Mouse (Mus musculus) layer of hippocampus, postnatal 25 days (tissue): ENCODE measurements around the gene Trir. TPM values are rescaled to one million over a fixed set of nuclear protein-coding genes. Genes with fewer than 3 reads are reported as not detected.
A peak's percentile ranks its signal among the peaks of the same experiment; 100 is the strongest.

Source experiments
- DNase-seq, 2 experiments: peaks; one replicate each; pipeline ENCODE4 v3.0.0; 2022; ENCODE audit warnings: mixed read lengths in 2 of 2, low spot score in 1 of 2; ENCODE audit errors: extremely low spot score in 1 of 2
- total RNA-seq, 2 experiments: library from RNA; stranded (reverse); gene quantifications; 2 replicates each; pipeline ENCODE4 v1.2.3; 2021

Gene Trir
- total RNA-seq, 2 experiments from 2014 or later: 130 to 144 TPM

- DNase-seq: no peak
These were observed 8.6 kb downstream of the Trir start for GRCm38 (mm10) chr8:85035165-85035727.

- DNase-seq: no peak
These were observed 9.2 kb downstream of the Trir start for GRCm38 (mm10) chr8:85035728-85036310.

- DNase-seq: peak in 1 of 2 experiments; percentile 53
These were observed 9.7 kb downstream of the Trir start for GRCm38 (mm10) chr8:85036381-85036717.

- DNase-seq: peak; percentile 73 to 78
These were observed 10.2 kb downstream of the Trir start, which contains the start of gene Tnpo2 for GRCm38 (mm10) chr8:85036718-85037365. TSS of gene Tnpo2 (plus strand) at chr8:85036915.

GRCm38 (mm10) chr8:85037366-85037680 is 10.7 kb downstream of the Trir start:
- no peak for DNase-seq

- DNase-seq: peak; percentile 43 to 46
These were observed 11.3 kb downstream of the Trir start for GRCm38 (mm10) chr8:85037681-85038531.

- no peak for DNase-seq
These were observed 17.0 kb downstream of the Trir start for GRCm38 (mm10) chr8:85043619-85044018.

- DNase-seq: no peak
These were observed 30.7 kb downstream of the Trir start for GRCm38 (mm10) chr8:85057367-85057766.

GRCm38 (mm10) chr8:85059879-85060616 is 33.4 kb downstream of the Trir start, which contains the start of gene Fbxw9:
TSS of gene Fbxw9 (plus strand) at chr8:85060055.
- peak; percentile 86 to 89 for DNase-seq

- DNase-seq: no peak
These were observed 36.0 kb downstream of the Trir start for GRCm38 (mm10) chr8:85062603-85063002.

GRCm38 (mm10) chr8:85065213-85065612 is 38.6 kb downstream of the Trir start:
- DNase-seq: no peak

GRCm38 (mm10) chr8:85067155-85067554 is 40.5 kb downstream of the Trir start:
- no peak for DNase-seq

- DNase-seq: no peak
These were observed 41.4 kb downstream of the Trir start, which contains the start of gene Gm5741 for GRCm38 (mm10) chr8:85067982-85068381. TSS of gene Gm5741 (minus strand) at chr8:85067982.

- DNase-seq: no peak
These were observed 44.4 kb downstream of the Trir start for GRCm38 (mm10) chr8:85071041-85071440.

GRCm38 (mm10) chr8:85071514-85072281 is 45.1 kb downstream of the Trir start, which contains the start of gene Dhps:
TSS of gene Dhps (plus strand) at chr8:85071757.
- peak; percentile 67 to 77 for DNase-seq

GRCm38 (mm10) chr8:85072364-85072929 is 45.8 kb downstream of the Trir start:
- DNase-seq: no peak

- no peak for DNase-seq
These were observed 46.5 kb downstream of the Trir start for GRCm38 (mm10) chr8:85073041-85073612.

- DNase-seq: no peak
These were observed 47.5 kb downstream of the Trir start for GRCm38 (mm10) chr8:85074167-85074566.

GRCm38 (mm10) chr8:85074617-85075016 is 48.0 kb downstream of the Trir start:
- DNase-seq: no peak
